Mouse (Mus musculus): ENCODE data around the gene Tspan33. TPM values are rescaled to one million over a fixed set of nuclear protein-coding genes. Genes with fewer than 3 reads are reported as not detected.

Tspan33 gene
- polyA plus RNA-seq, 1 experiment from 2014 or later, result 19.5 TPM

DNA sequence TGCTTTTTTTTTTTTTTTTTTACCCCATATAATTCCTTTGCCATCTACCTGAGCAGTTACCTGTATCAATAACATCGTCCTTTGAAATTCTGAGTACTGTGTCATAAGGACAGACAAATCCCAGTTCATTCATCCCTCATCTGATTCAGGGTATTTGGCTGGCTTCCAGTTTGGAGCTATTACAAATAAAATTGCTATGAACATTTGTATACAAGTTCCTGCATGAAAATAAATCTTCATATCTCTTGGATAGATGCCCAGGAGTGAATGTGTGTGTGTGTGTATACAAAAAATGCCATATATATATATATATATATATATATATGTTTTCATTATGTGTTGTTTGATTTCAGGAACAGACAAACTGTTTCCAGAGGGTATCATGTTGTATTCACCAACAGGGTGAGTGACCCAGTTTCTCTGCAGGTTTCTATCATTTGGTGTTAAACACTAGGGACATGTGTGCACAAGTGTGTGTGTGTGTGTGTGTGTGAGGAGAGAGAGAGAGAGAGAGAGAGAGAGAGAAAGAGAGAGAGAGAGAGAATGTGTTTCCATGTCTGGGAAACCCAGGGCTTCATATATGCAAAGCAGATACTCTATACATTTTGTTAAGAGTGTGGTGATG lies 32.7 kb downstream of the Tspan33 start:
- no peak for ATAC-seq (ENCODE audit: insufficient read depth, low FRiP score, low read depth)

GRCm38 (mm10) chr6:29728035-29728434 lies 34.0 kb downstream of the Tspan33 start:
- Histone ChIP-seq H3K4me1 (no peaks in the 10 kb centered on the region), H3K9me3 (no peaks in the 10 kb centered on the region), H3K36me3 (no peaks in the 10 kb centered on the region), H3K4me2 (no peak overlapping the region), H3K27ac (no peak overlapping the region), H3K9ac (no peak overlapping the region), H3K27me3 (replicated peaks) (no peaks in the 10 kb centered on the region), H3K4me3 (replicated peaks) (no peak overlapping the region)
- ATAC-seq (ENCODE audit: insufficient read depth, low FRiP score, low read depth), result no peak
- 75% methylated on average over 3 of the region's 3 CpGs for WGBS

More for the DNA sequence above, 32.7 kb downstream of the Tspan33 start:
- no peak overlapping the region for H3K9ac ChIP-seq
- no peak overlapping the region for H3K4me2 ChIP-seq
- no peaks in the 10 kb centered on the region for H3K9me3 ChIP-seq
- H3K27ac ChIP-seq, result no peak overlapping the region
- WGBS, result 35% methylated on average over 1 of the region's 1 CpGs
- H3K36me3 ChIP-seq, result no peaks in the 10 kb centered on the region
- no peak overlapping the region for H3K4me3 ChIP-seq (replicated peaks)
- H3K4me1 ChIP-seq, result no peaks in the 10 kb centered on the region
- no peaks in the 10 kb centered on the region for H3K27me3 ChIP-seq (replicated peaks)

- 74% methylated on average over 1 of the region's 1 CpGs for WGBS
- ATAC-seq (ENCODE audit: insufficient read depth, low FRiP score, low read depth), result no peak
- Histone ChIP-seq H3K27ac (no peak overlapping the region), H3K4me1 (no peaks in the 10 kb centered on the region), H3K9me3 (no peaks in the 10 kb centered on the region), H3K4me2 (no peak overlapping the region), H3K36me3 (no peaks in the 10 kb centered on the region), H3K4me3 (replicated peaks) (no peak overlapping the region), H3K27me3 (replicated peaks) (no peaks in the 10 kb centered on the region), H3K9ac (no peak overlapping the region)
Measured at GRCm38 (mm10) chr6:29729491-29729890, 35.5 kb downstream of the Tspan33 start.

DNA sequence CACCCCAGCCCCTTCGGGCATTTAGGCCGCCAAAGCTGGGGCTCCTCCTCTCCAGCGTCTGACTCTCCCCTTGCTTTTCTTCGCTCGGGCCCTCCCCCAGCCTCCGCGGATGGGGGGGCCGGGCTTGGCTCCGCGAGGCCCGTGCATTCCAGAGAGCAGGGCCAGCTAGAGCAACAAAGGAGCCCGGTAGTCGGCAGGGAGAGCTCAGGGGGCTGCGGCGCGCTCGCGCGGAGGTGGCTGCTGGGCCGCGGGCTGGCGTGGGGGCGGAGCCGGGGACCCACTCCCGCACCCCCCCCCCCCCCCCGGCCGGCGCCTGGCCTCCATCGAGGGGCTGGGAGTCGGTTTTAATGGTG lies 41.3 kb downstream of the Tspan33 start, which contains the start of gene Smo:
Gene Smo (plus strand): TSS at position 168 of the 353 bp plus-strand sequence.
- H3K27me3 ChIP-seq (replicated peaks), result no peaks in the 10 kb centered on the region
- peaks cover 14% of the 10 kb centered on the region; the same call in 1 of the 2 replicates for H3K4me1 ChIP-seq
- peak; percentile 95 for ATAC-seq (ENCODE audit: insufficient read depth, low FRiP score, low read depth)
- peak within 1 kb of the TSS; percentile 79 for H3K4me2 ChIP-seq
- H3K9ac ChIP-seq, result peak within 1 kb of the TSS; percentile 90
- H3K36me3 ChIP-seq, result no peaks in the 10 kb centered on the region
- H3K4me3 ChIP-seq (replicated peaks), result peak within 1 kb of the TSS; percentile 85
- H3K27ac ChIP-seq, result peak within 1 kb of the TSS; percentile 98
- under 1% methylated on average over 22 of the region's 30 CpGs for WGBS
- H3K9me3 ChIP-seq, result no peaks in the 10 kb centered on the region

- Histone ChIP-seq H3K4me1 (peaks cover 14% of the 10 kb centered on the region; the same call in 1 of the 2 replicates), H3K4me3 (replicated peaks) (peak overlapping the region; percentile 85), H3K9ac (peak overlapping the region; percentile 90), H3K4me2 (peak overlapping the region; percentile 79), H3K36me3 (no peaks in the 10 kb centered on the region), H3K27ac (peak overlapping the region; percentile 98), H3K9me3 (no peaks in the 10 kb centered on the region), H3K27me3 (replicated peaks) (no peaks in the 10 kb centered on the region)
- under 1% methylated on average over 73 of the region's 75 CpGs for WGBS
- peak; percentile 63 for ATAC-seq (ENCODE audit: insufficient read depth, low FRiP score, low read depth)
Measured at GRCm38 (mm10) chr6:29735689-29736451, 41.8 kb downstream of the Tspan33 start.

DNA sequence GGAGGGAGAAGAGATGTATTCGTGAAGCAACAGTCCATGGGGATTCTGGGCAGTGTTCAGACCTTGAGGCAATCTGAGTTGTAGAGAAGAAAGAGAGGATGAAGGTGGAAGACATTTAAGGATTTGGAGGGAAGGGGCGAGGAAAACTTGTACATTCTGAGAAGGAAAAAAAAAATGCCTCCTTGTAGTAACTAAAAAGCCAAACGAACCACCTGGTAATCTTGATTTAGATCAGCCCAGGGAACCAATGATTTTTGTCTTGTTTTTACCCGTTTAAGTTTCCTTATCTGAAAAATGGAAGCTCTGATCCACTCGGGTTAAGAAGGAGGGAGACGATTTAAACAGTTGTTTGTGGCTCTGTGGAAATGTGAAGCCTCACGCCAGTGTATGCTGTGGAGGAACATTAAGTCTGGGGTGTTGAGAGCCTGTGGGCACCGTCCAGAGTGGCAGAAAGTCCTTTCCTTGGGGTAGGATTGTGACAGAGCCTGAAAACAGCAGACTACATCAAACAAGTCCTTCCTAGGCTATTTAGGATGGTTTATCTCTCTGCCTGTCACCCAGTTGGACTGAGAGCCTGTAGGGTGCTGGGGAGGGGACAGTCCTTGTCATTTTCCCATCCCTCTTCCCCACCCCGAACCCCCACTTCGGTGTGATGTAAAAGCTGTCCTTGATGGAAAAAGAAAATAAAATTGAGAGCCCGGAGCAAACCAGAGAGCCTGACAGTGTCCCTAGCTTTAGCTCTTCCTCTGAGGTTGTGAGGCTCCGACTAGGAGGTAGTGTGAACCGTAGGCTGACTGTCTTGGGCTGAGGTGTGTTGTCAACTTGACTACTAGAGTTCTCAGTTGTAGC lies 42.8 kb downstream of the Tspan33 start:
- ATAC-seq (ENCODE audit: insufficient read depth, low FRiP score, low read depth), result no peak
- Histone ChIP-seq H3K4me1 (peaks cover 14% of the 10 kb centered on the region; the same call in 1 of the 2 replicates), H3K9me3 (no peaks in the 10 kb centered on the region), H3K4me2 (peak overlapping the region; percentile 79), H3K4me3 (replicated peaks) (peak overlapping the region; percentile 85), H3K27me3 (replicated peaks) (no peaks in the 10 kb centered on the region), H3K9ac (peak overlapping the region; percentile 90), H3K27ac (peak overlapping the region; percentile 98), H3K36me3 (no peaks in the 10 kb centered on the region)
- 8% methylated on average over 13 of the region's 13 CpGs for WGBS

- H3K9ac ChIP-seq, result no peak overlapping the region
- ATAC-seq (ENCODE audit: insufficient read depth, low FRiP score, low read depth), result no peak
- no peak overlapping the region for H3K27ac ChIP-seq
- no peaks in the 10 kb centered on the region for H3K27me3 ChIP-seq (replicated peaks)
- no peak overlapping the region for H3K4me3 ChIP-seq (replicated peaks)
- H3K36me3 ChIP-seq, result peaks cover 19% of the 10 kb centered on the region; the same call in 1 of the 2 replicates
- H3K9me3 ChIP-seq, result no peaks in the 10 kb centered on the region
- 89% methylated on average over 3 of the region's 3 CpGs for WGBS
- H3K4me2 ChIP-seq, result no peak overlapping the region
- no peaks in the 10 kb centered on the region for H3K4me1 ChIP-seq
Measured at GRCm38 (mm10) chr6:29751466-29752152, 57.6 kb downstream of the Tspan33 start.

GRCm38 (mm10) chr6:29753336-29753735 lies 59.3 kb downstream of the Tspan33 start:
- H3K27me3 ChIP-seq (replicated peaks), result no peaks in the 10 kb centered on the region
- no peaks in the 10 kb centered on the region for H3K4me1 ChIP-seq
- no peak overlapping the region for H3K9ac ChIP-seq
- no peak overlapping the region for H3K4me3 ChIP-seq (replicated peaks)
- no peak overlapping the region for H3K4me2 ChIP-seq
- WGBS, result 92% methylated on average over 11 of the region's 11 CpGs
- no peak for ATAC-seq (ENCODE audit: insufficient read depth, low FRiP score, low read depth)
- peaks cover 24% of the 10 kb centered on the region; the same call in 1 of the 2 replicates for H3K36me3 ChIP-seq
- H3K27ac ChIP-seq, result no peak overlapping the region
- no peaks in the 10 kb centered on the region for H3K9me3 ChIP-seq

- Histone ChIP-seq H3K27ac (no peak overlapping the region), H3K4me2 (no peak overlapping the region), H3K9ac (no peak overlapping the region), H3K4me1 (no peaks in the 10 kb centered on the region), H3K9me3 (no peaks in the 10 kb centered on the region), H3K4me3 (replicated peaks) (no peak overlapping the region), H3K27me3 (replicated peaks) (no peaks in the 10 kb centered on the region), H3K36me3 (peaks cover 37% of the 10 kb centered on the region)
- no peak for ATAC-seq (ENCODE audit: insufficient read depth, low FRiP score, low read depth)
- 86% methylated on average over 5 of the region's 5 CpGs for WGBS
Measured at GRCm38 (mm10) chr6:29756001-29756400, 62.0 kb downstream of the Tspan33 start.

DNA sequence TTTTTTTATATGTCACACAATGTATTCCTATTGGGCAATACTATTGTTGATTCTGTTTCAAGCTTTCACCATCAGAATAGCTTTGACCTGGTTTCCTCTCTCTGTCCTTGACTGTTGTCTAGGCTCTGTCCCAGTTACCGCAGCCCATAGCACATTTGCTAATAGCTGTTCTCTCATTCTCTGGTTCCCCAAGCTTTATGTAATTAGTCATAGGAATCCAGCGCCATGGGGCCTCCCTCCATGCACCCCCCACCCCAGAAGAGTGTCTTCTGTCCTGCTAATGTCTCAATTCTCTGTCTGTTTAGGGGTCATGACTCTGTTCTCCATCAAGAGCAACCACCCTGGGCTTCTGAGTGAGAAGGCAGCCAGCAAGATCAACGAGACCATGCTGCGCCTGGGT lies 62.5 kb downstream of the Tspan33 start:
- ATAC-seq (ENCODE audit: insufficient read depth, low FRiP score, low read depth), result no peak
- H3K27ac ChIP-seq, result no peak overlapping the region
- 89% methylated on average over 4 of the region's 4 CpGs for WGBS

GRCm38 (mm10) chr6:29758417-29758816 lies 64.4 kb downstream of the Tspan33 start:
- no peak overlapping the region for H3K4me2 ChIP-seq
- H3K9ac ChIP-seq, result no peak overlapping the region
- H3K4me3 ChIP-seq (replicated peaks), result no peak overlapping the region
- peaks cover 33% of the 10 kb centered on the region for H3K36me3 ChIP-seq
- no peak for ATAC-seq (ENCODE audit: insufficient read depth, low FRiP score, low read depth)
- no peak overlapping the region for H3K27ac ChIP-seq
- H3K27me3 ChIP-seq (replicated peaks), result no peaks in the 10 kb centered on the region
- 40% methylated on average over 4 of the region's 4 CpGs for WGBS
- no peaks in the 10 kb centered on the region for H3K9me3 ChIP-seq
- no peaks in the 10 kb centered on the region for H3K4me1 ChIP-seq

More for the DNA sequence above, 62.5 kb downstream of the Tspan33 start:
- Histone ChIP-seq H3K9ac (no peak overlapping the region), H3K4me2 (no peak overlapping the region), H3K4me3 (replicated peaks) (no peak overlapping the region), H3K36me3 (peaks cover 37% of the 10 kb centered on the region), H3K4me1 (no peaks in the 10 kb centered on the region), H3K27me3 (replicated peaks) (no peaks in the 10 kb centered on the region), H3K9me3 (no peaks in the 10 kb centered on the region)

Data from stomach, embryonic 15.5 days (tissue).